In the genomic region with DNA sequence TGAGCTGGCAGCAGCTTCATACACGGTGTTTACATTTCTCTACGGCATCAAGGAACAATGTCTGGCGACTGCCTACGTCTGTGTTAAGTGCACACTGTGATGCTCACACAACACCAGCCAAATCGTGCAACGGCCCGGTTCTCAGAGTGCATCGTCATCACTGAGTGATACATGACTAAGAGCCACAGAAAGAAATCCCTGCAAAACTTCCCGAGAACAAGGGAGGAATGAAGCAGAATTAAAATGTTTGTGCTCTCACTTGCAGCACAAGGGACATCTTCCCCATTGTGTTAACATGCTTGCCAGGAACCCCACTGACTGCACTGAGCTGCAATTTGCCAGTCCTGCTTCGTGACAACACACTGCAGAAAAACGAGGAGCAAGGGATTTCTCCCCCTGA, we compare ENCODE assay signal across 13 mouse cellular contexts.
DNase-seq lines count a peak whose midpoint lies in the region; ATAC-seq lines count a peak whose summit lies in the region.
"Had no signal": no experiment of that assay in that cellular context is flagged by ENCODE, and none has a peak within 500 bp of the region (broad histone marks: within the 10 kb centered on the region; RNA-seq: fewer than 3 reads in every experiment).

No protein-coding gene starts in this region.

- H3K27ac ChIP-seq in forebrain, embryonic 11.5 days (ENCODE audit: low read depth, low read length) = no peak overlapping the region
- no peak overlapping the region for H3K27ac ChIP-seq in forebrain, embryonic 10.5 days
- H3K27ac ChIP-seq in hindbrain, embryonic 13.5 days = peak overlapping the region; percentile 24
- H3K27ac ChIP-seq in midbrain, embryonic 16.5 days (ENCODE audit: low read length) = 0 out of 2 replicates have a peak overlapping the region, but pooled peaks have one; percentile 0
- H3K27ac ChIP-seq: embryonic facial prominence, embryonic 10.5 days; heart, embryonic 15.5 days had no signal

- H3K4me2 ChIP-seq in forebrain, embryonic 11.5 days (ENCODE audit: low read depth, low read length, severe bottlenecking) = no peak overlapping the region
- peak overlapping the region; percentile 30 for H3K4me2 ChIP-seq in hindbrain, embryonic 13.5 days
- H3K4me2 ChIP-seq in midbrain, embryonic 16.5 days (ENCODE audit: low read length) = peak overlapping the region; percentile 26
- H3K4me2 ChIP-seq: heart, embryonic 15.5 days had no signal

- ATAC-seq in forebrain, embryonic 11.5 days (replicated peaks; ENCODE audit: low FRiP score) = 0 out of 2 replicates have a peak, but pooled peaks have one; percentile 37
- peak; percentile 47; the same call in 1 of the 2 replicates for ATAC-seq in hindbrain, embryonic 13.5 days (ENCODE audit: low FRiP score)
- peak; percentile 47; the same call in 1 of the 2 replicates for ATAC-seq in midbrain, embryonic 16.5 days

- 32% methylated on average over 11 of the region's 11 CpGs for WGBS in forebrain, embryonic 11.5 days
- WGBS in forebrain, embryonic 10.5 days = 39% methylated on average over 11 of the region's 11 CpGs
- 21% methylated on average over 11 of the region's 11 CpGs for WGBS in hindbrain, embryonic 13.5 days
- 10% methylated on average over 11 of the region's 11 CpGs for WGBS in midbrain, embryonic 16.5 days

- no peak for DNase-seq in forebrain, embryonic 11.5 days (ENCODE audit: low spot score)
- no peak for DNase-seq in forebrain, embryonic 10.5 days (ENCODE audit: extremely low spot score, low spot score)
- DNase-seq in cerebellum, adult 8-10 months = peak; percentile 4
- no peak for DNase-seq in adrenal gland, adult 2 months
- DNase-seq in ovary, postnatal 36 days (ENCODE audit: low spot score) = no peak
- DNase-seq in thymus, postnatal 36 days = no peak
- DNase-seq: adrenal gland, postnatal 36 days; kidney, adult 9 months; thymus, postnatal 25 days had no signal

- no peaks in the 10 kb centered on the region for H3K9me3 ChIP-seq in forebrain, embryonic 11.5 days (ENCODE audit: control insufficient read depth, low read length)
- H3K9me3 ChIP-seq in forebrain, embryonic 10.5 days = no peaks in the 10 kb centered on the region
- H3K9me3 ChIP-seq in hindbrain, embryonic 13.5 days = no peaks in the 10 kb centered on the region
- no peaks in the 10 kb centered on the region for H3K9me3 ChIP-seq in midbrain, embryonic 16.5 days (replicated peaks; ENCODE audit: control insufficient read depth, low read length, poor library complexity, severe bottlenecking)
- H3K9me3 ChIP-seq: embryonic facial prominence, embryonic 10.5 days; heart, embryonic 15.5 days had no signal

- no peak overlapping the region for H3K4me3 ChIP-seq in forebrain, embryonic 11.5 days (ENCODE audit: low read depth, low read length)
- no peak overlapping the region for H3K4me3 ChIP-seq in forebrain, embryonic 10.5 days
- H3K4me3 ChIP-seq in hindbrain, embryonic 13.5 days = no peak overlapping the region
- H3K4me3 ChIP-seq in midbrain, embryonic 16.5 days (ENCODE audit: low read depth, low read length) = no peak overlapping the region
- H3K4me3 ChIP-seq: embryonic facial prominence, embryonic 10.5 days; heart, embryonic 15.5 days had no signal

- H3K9ac ChIP-seq in forebrain, embryonic 11.5 days (ENCODE audit: low read length) = no peak overlapping the region
- peak overlapping the region; percentile 49; the same call in 1 of the 2 replicates for H3K9ac ChIP-seq in hindbrain, embryonic 13.5 days
- H3K9ac ChIP-seq in midbrain, embryonic 16.5 days (ENCODE audit: low read depth, low read length) = peak overlapping the region; percentile 1; the same call in 1 of the 2 replicates
- H3K9ac ChIP-seq: heart, embryonic 15.5 days had no signal

- H3K27me3 ChIP-seq in forebrain, embryonic 11.5 days (ENCODE audit: control insufficient read depth, insufficient read depth, low read length) = no peaks in the 10 kb centered on the region
- H3K27me3 ChIP-seq in forebrain, embryonic 10.5 days (ENCODE audit: poor library complexity, severe bottlenecking) = peaks cover 6% of the 10 kb centered on the region; the same call in 1 of the 2 replicates
- no peaks in the 10 kb centered on the region for H3K27me3 ChIP-seq in hindbrain, embryonic 13.5 days
- H3K27me3 ChIP-seq in midbrain, embryonic 16.5 days (ENCODE audit: control insufficient read depth, insufficient read depth, low read depth, low read length) = no peaks in the 10 kb centered on the region
- H3K27me3 ChIP-seq: heart, embryonic 15.5 days had no signal

- no peaks in the 10 kb centered on the region for H3K36me3 ChIP-seq in forebrain, embryonic 11.5 days (ENCODE audit: control insufficient read depth, insufficient read depth, low read length)
- no peaks in the 10 kb centered on the region for H3K36me3 ChIP-seq in forebrain, embryonic 10.5 days (replicated peaks)
- no peaks in the 10 kb centered on the region for H3K36me3 ChIP-seq in hindbrain, embryonic 13.5 days
- H3K36me3 ChIP-seq in midbrain, embryonic 16.5 days (ENCODE audit: control insufficient read depth, insufficient read depth, low read length) = no peaks in the 10 kb centered on the region
- H3K36me3 ChIP-seq: embryonic facial prominence, embryonic 10.5 days had no signal

- peaks cover 4% of the 10 kb centered on the region; the same call in 1 of the 2 replicates for H3K4me1 ChIP-seq in forebrain, embryonic 11.5 days (replicated peaks; ENCODE audit: control insufficient read depth, insufficient read depth, low read length)
- H3K4me1 ChIP-seq in forebrain, embryonic 10.5 days = peaks cover 37% of the 10 kb centered on the region
- peaks cover 18% of the 10 kb centered on the region for H3K4me1 ChIP-seq in hindbrain, embryonic 13.5 days (replicated peaks)
- H3K4me1 ChIP-seq in midbrain, embryonic 16.5 days (ENCODE audit: control insufficient read depth, insufficient read depth, low read length) = peaks cover 4% of the 10 kb centered on the region; the same call in 1 of the 2 replicates

Comparison
In these comparisons a context has a peak if more than half of its experiments do, and no peak if none do; other contexts are left out.
1. H3K27ac ChIP-seq: peak in hindbrain, embryonic 13.5 days (single experiment) and midbrain, embryonic 16.5 days (single experiment); none in forebrain, embryonic 11.5 days (single experiment) and forebrain, embryonic 10.5 days (single experiment).
2. Peak in every context shown above with its lines, with median percentiles within 50 percentile points of each other: ATAC-seq.